Mouse (Mus musculus): ENCODE data around the gene Efna5. TPM values are rescaled to one million over a fixed set of nuclear protein-coding genes. Genes with fewer than 3 reads are reported as not detected.

Efna5 gene
- polyA plus RNA-seq (2012) = not detected in 2 replicates

DNA sequence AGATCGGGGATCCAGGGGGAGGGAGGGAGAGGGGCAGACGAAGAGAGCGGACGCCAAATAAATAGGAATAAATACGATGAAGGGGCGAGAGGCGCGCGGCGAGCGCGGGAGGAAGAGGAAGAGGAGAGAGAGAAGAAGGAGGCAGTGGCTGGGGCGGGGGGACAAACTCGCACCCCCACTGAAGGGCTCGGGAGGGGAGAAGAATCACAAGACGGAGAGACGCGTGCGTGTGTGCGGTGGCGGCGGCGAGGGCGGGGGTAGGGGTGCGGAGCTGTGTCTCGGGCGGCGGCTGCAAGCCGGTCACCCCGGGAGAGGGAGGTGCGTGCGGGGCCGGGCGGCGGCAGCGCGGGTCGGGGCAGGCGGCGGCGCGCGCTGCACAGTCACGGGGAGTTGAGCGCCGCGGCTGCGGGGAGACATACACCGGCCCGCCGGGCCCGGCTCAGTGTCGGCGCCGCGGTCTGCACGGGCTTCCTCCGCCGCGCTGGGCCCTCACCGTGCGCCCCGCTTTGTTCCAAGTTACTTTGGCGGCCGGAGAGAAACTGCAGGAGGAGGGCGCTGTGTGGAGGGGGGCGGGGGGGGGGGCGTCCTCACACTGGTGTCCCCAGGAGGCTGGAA lies at the start of gene Efna5:
Gene Efna5 (minus strand): TSS at position 142 of the 615 bp plus-strand sequence.
- TF ChIP-seq GATA1 (IDR thresholded peaks at IDR 0.05; ENCODE audit: low read length) = no peak

DNA sequence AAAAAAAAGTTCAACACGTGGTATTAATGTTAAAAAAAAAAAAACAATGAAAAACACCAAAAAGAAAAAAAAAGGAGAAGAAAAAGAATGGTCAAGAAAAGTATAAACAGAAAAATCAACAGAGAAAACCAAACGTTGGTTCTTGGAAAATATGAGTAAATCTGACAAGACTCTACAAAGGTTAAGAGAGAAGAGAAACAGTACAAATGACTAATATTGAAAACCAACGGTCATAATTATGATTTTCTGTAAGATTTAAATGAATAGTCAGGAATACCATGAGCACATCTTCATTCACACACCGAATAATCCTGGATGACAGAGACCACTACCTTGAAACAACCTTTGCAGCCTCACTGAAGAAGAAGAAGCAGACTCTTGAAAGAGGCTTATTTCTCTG lies 34.2 kb upstream of the Efna5 start:
- no peak for TF ChIP-seq GATA1 (IDR thresholded peaks at IDR 0.05; ENCODE audit: low read length)

DNA sequence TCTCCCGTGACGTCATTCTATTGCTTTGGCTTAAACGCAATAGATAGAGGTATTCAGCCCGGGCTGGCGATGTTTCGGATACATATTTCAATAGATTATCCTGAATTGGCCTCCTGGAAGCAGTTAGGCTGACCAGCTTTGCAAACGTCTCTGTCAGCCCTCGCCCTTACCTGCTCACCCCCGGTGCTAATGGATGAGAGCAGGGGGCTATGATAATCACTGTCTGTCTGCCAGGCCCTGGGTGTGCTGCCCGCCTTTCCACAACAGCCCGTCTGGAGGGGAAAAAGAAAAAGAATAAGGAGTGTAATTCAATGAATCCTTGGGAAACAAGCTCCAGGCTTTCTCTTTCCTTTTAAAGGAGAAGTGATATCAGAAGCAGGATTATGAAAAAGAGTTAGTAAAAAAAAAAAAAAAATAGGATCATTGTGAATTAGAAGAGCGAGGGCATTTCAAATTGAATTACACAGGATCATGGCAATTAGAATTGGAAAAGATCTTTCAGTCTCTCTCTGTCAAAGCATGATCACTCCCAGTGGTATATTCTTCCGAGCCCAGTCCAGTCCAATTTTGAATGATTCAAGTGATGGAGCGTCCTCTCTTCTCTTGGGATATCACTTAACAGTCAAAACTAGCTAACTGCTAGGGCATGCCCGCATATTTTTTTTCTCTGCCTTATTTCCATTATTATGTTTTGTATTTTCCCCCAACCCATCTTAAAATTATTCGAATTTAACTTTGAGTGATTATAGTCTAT lies 24.8 kb upstream of the Efna5 start:
- TF ChIP-seq GATA1 (IDR thresholded peaks at IDR 0.05; ENCODE audit: low read length) = no peak

DNA sequence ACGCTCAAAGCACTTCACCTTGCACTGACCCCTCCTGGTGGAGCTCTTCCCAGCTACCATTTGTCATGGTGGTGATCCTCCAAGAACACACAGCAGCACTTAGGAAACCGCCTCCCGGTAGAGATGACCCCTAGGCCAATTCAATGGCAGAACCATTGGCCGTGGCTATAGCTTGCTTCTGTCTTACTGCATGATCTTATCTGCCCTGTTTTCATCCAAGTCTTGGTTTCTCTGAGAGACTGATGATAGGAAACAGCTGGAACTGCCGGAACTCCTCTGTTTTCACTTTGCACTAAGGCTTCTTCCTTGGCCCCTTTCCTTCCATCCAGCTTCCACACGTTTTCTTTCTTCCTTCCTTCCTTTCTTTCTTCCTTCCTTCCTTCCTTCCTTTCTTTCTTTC lies 17.9 kb upstream of the Efna5 start:
- TF ChIP-seq GATA1 (IDR thresholded peaks at IDR 0.05; ENCODE audit: low read length) = no peak

DNA sequence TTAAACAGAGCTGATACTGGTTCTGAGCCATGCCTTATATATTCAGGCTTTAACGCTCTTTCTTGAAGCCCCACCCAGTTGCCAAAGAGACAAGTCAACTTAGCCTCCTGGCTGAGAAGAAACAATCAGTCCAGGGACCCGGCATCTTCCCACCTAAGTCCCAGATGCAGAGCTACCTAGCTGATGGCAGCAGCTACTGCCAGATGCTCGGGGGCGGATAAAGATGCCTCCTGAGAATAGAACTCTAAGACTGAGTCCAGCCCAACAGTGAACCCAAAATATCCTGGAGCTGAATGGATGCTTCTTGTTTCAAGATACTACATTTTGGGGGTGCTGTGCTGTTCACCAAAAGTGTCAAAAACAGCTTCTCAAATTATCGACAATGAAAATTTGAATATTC lies 8.9 kb upstream of the Efna5 start:
- no peak for TF ChIP-seq GATA1 (IDR thresholded peaks at IDR 0.05; ENCODE audit: low read length)

DNA sequence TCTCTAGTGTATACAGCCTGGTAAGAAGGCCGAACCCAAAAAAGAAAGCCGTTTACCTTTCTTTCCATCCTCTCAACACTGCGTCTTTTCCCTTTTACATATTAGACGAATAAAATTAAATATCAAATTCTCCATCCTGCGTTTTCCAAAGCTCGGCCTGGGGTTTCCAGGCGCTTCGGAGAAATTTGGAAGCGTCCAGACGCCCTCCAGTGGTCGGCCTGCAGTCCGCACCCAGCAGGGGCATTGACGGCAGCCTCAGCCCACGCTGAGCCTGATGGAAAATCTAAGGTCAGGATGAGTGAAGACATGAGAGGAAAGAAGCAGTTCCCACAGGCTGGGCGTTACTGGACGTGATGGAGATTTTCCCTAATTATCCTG lies 3.0 kb upstream of the Efna5 start:
- no peak for TF ChIP-seq GATA1 (IDR thresholded peaks at IDR 0.05; ENCODE audit: low read length)

DNA sequence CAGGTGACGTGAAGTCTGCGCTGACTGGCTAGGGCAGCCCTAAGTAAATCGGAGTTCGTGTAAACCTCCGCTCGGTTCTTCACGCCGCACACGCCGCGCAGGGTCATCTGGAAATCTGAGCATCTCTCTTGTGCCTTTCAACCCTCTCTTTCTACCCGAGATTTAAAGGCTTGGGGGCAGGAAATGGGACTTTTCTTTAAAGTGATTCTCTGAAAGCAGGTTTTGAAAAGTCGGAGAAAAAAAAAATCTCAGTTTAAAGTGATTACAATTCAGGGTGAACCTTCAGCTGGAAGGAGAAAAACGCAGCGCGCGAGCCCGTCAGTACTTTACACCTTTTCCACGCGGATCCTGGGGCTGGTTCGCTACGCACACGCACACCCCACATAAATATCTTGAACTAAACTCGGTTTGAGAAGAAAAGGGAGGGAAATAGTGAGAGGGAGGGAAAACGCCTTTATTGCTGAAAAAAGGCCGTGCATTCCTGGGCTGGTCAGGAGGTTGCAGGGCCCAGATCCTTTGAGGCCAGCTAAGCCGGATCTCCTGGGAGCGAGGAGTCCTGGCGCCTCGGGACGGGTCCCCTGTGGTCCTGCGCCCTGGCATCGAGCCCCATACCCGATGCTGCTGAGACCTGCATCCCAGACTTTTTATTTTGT lies 2.5 kb upstream of the Efna5 start:
- TF ChIP-seq GATA1 (IDR thresholded peaks at IDR 0.05; ENCODE audit: low read length) = no peak

DNA sequence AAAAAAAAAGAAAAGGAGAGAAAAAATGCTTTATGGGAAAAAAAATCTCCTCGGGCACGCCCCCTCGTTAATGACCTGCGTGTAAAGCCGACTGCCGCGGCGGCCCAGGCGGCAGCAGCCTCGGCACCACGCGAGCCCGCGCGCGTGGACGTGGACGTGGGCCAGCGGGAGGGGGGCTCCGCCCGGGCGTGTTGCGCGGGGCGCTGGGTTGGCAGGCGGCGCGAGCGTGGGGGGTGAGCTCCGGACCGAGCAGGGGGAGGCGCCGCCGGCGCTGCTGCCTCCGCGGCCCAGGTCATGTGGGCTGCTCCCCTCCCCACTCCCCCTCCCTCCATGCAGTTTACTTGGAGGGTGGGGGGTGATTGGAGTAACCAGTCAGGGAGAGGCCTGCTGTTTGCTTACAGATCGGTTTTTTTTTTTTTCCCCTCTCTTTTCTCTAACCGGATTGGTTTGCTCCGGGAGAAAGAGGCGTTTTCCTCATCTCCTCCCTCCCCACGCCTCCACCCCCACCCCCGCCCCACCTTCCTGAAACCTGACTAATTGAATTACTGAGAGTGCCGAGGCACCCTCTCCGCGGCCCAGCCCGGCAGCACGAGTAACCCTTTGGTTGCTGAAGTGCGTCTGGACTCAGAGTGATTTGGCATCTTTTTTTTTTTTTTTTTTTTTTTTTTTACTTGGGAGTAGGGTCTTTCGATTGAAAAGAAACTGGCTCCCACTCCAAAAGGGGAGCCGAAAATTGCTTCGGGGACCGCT lies 1.8 kb upstream of the Efna5 start:
- TF ChIP-seq GATA1 (IDR thresholded peaks at IDR 0.05; ENCODE audit: low read length) = no peak

DNA sequence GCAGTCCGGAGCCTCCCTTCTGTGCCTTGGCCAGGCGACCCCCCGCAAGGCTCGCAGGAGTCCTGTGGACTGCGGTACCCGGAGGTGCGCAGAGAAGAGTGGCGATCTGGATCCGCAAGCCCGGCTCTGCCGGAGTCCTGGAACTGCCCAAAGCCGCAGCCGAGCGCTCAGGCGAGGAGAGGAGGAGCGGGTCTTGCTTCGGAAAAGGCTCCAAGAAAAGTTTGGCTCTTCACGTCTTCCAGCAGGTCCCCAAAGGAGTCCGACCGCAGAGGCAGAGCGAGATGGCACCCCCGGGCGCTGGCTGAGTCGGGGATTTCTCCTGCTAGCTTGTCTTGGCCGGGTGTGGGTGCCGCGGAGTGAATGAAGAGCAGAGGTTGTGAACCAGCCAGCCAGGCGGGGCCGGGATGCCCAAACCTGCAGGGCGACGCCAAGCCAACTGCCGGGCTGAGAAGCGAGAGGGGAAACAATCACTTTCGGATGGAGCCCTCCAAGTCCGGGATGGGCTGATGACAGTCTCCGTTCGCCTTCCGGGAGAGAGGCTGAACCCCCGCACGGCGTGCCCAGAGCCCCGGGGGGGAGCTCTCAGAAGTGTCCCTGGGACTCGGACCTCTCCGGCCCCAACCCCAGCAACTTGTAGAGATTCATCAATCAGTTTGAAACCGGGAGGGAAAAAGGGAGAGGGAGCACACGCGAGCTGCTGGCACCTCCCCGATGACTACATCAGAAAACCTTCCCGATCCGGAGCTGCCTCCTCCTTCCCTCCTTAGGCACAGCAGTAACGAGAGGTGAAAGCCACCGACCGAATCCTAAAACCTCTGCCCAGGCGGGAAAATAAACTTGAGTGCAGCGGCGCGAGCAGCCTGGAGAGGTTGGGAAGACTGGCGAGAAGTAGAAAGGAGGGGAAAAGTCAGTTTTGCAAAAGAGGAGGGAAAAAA lies 941 bp upstream of the Efna5 start:
- no peak for TF ChIP-seq GATA1 (IDR thresholded peaks at IDR 0.05; ENCODE audit: low read length)

DNA sequence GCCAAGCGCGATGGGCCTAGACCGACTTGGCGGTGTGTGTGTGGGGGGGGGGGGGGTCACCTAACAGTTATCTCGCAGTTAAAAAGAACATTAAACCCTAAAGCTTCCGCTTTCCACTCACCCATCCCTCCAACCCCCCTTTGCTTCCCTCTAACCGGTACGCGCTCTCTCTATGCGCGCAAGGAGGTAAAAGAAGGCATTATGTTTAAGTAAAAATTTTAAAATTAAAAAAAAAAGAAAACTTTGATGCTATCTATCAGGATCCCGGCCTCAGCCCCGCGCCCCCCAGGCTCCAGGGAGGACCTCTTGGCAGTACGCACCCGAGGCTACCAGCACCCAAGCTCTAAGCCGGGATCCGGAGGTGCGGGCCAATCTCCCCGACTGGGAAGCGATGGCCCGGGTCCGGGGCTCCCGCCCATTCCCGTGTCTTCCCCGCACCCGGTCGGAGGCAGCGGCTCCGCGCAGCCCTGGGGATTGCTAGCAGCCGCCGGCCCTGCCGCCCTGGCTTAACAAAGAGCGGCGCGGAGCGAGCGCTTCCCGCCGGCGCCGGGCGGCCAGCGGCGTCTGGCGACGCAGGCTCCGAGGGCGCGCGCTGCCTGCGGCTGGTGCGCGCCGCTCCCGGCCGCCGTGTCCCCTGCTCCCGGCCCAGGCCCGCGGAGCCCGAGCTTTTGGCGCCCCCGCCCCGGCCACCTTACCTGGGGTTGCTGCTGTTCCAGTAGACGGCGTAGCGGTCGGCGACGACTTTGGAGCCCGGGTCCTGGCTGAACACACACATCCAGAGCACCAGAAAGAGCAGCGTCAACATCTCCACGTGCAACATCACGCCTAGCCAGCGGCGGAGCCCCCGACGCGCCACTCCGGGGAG lies 574 bp downstream of the Efna5 start:
- TF ChIP-seq GATA1 (IDR thresholded peaks at IDR 0.05; ENCODE audit: low read length) = no peak

DNA sequence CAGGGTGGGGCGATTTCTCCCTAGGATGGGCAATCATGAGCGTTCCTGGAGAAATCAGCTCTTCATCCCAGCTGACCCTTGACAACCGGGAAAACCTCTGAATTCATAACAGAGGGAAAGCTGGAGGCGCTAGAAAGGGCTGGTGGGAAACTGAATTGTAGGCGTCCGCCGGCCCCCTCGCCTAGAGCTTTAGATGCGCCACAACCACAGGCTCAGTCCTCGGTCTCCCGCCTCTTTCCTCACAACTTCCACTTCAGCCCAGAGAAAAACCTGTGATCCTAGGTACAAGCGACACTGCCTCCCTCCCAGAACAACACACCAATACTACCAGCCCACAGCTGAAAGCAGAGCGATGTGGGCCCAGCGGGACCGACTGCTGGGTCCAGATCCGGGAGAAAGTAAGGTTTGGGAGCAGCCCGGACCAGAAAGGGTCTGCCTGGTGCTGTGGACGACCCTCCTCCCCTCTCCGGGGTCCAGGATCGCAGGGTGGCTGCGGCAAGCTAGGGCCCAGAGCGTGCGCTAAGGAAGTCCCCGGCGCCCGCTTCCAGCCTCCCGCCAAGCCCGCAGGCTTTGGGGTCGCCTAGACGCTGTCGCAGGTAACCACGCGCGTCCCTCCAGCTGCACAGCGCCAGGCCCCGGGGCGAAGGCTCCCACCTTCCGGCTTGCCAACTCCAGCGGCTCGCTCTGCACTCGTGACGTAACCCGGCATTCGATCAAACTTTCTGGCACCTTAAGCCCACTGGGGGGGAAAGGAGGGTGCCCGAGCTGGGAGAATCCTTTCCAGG lies 1.4 kb downstream of the Efna5 start:
- TF ChIP-seq GATA1 (IDR thresholded peaks at IDR 0.05; ENCODE audit: low read length) = no peak

DNA sequence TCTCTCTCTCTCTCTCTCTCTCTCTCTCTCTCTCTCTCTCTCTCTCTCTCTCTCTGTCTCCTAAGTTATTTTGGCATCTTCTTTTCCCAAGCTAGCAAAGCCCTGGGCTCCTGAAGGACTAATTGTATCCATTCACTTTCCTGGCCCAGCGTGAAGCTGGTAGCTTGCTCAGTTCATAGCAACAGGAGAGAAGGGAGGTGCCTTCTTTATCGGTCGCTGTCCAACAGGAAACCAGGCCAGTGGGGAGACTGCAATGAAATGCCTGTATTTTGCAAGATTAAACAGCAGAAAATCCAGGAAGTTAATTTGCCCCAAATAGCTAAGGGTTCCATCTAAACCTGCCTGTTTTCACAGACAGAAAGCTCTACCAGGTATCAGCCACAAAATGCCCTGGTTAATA lies 5.4 kb downstream of the Efna5 start:
- no peak for TF ChIP-seq GATA1 (IDR thresholded peaks at IDR 0.05; ENCODE audit: low read length)

DNA sequence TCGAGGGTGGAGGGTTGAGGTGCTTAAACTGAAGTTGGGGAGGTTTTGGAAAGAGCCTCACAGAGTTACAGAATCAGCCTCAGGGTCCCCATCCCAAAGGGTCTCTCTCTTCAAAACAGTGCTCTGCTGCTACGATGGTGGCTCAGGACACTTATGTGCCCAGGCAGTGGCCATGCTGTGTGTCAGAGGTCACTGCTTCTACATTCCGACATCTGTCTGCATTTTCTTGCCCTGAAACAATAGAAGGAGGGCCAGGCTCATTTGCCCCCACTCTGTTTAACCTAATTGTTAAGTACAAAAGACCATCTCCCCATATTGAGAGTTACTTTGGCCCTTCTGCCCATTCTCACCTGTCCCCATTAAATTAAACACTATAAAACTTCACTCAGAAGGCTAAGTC lies 9.2 kb downstream of the Efna5 start:
- no peak for TF ChIP-seq GATA1 (IDR thresholded peaks at IDR 0.05; ENCODE audit: low read length)

Measured in G1E-ER4 (cell line).